Mouse (Mus musculus): ENCODE data around the gene Ninj1. TPM values are rescaled to one million over a fixed set of nuclear protein-coding genes. Genes with fewer than 3 reads are reported as not detected.
A peak's percentile ranks its signal among the peaks of the same experiment; 100 is the strongest.

The Ninj1 gene
- total RNA-seq, 2 experiments from 2014 or later = 51.3 to 53.5 TPM

GRCm38 (mm10) chr13:49196766-49197165 lies 9.5 kb downstream of the Ninj1 start:
- DNase-seq = peak; percentile 29

GRCm38 (mm10) chr13:49198734-49199133 lies 11.4 kb downstream of the Ninj1 start:
- DNase-seq = no peak

GRCm38 (mm10) chr13:49199891-49200290 lies 12.6 kb downstream of the Ninj1 start:
- no peak for DNase-seq

DNA sequence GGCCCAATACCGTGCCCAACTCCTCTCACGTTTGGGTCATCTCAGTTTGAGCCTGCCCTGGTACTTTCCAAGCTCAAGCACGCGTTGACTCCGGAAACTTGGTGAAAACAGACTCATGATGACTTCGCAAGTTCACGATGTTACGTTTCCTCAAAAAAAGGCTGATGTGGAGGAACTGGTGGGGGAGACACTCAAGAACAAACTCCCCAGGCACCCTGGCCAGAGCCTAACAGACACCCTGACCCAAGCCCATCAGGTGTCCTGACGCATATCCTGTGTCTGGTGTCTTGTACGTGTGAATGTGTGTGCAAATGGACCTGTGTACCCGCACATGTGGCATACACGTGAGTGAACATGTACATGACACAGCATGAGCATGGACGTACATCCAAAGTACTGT lies 13.4 kb downstream of the Ninj1 start:
- no peak for DNase-seq

GRCm38 (mm10) chr13:49202556-49202955 lies 15.3 kb downstream of the Ninj1 start:
- no peak for DNase-seq

DNA sequence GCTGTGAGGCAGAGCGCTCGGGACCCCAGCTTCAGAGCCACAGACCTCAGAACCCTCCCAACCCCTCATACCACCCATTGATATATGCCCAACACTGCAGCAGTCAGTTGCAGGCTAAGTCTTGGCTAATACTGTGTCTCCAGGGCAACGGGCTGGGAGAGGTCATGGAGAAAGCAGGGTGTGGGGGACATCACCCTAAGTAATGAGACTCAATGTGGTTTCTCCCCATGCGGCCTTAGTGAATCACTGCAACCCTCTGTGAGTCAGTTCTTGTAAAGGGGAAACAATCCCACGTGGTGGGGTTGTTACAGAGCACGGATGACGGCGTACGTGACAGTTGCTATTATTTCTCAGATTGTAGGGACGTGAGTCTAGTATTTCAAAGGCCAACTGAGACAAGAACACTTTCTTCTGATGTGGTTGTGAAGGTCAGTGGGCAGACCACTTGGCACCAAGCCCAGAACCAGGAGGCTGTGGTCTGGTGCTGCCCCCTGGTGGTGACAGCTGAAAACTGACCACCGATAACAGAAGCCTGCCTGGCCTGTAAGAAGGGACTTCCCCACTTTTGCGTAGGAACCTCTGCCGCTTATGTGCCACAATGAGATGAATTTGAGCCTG lies 18.2 kb downstream of the Ninj1 start:
- DNase-seq = peak; percentile 93

GRCm38 (mm10) chr13:49206341-49206740 lies 19.1 kb downstream of the Ninj1 start:
- DNase-seq = no peak

GRCm38 (mm10) chr13:49209306-49209705 lies 22.0 kb downstream of the Ninj1 start:
- DNase-seq = no peak

DNA sequence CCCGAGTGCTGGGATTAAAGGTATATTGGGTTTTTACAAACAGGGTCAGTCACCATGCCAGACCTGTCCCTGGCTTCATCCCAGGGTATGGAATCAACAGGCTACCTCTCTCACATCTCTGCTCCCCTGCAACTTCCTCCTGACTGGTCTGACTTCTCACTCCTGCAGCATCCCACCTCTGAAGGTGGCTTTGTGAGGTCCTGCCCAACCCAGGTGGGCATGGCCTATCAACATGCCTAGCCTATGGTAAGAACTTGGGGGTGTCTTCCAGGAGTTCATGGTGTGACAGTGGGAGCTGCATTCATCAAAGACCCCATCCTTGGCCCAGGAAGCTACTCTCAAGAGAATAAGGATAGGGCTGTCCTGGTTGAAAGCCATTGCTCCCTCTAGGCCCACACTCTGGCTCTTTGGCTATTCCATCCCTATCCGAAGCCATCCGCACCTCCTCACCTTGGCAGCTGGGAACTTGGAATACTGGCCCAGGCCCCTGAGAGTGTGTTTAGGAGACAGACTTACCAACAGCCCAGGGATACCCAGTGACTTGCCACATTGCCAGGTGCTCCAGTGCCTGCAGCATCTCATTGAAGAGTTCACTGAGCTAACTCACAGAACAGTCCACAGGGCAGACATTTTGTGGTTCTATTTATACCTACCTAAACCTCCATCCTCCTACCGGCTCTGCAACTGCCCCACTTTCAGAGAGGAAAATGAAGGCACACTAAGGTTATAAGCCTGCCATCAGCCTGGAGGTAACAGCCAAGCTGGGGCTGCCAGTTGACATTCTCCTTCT lies 25.6 kb downstream of the Ninj1 start:
- no peak for DNase-seq

- DNase-seq = peak; percentile 43
These were observed 26.2 kb downstream of the Ninj1 start for GRCm38 (mm10) chr13:49213531-49213932.

DNA sequence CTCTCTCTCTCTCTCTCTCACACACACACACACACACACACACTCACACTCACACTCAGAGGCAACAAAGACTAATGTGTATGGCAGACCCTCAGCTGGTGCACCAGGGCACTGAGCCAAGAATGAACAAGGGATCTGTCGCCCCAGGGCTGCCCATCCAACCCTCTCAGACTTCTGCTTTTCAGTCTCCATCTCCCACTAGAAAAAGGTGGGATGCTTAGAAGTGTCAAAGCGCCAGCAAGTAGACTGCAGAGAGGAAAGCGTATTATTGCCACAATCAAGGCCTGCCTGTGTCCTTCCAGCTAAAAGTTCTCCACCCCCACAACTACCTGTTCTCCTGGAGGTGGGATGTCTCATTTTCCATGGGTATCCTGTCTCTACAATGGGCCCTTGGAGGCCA lies 27.2 kb downstream of the Ninj1 start:
- DNase-seq = no peak

DNA sequence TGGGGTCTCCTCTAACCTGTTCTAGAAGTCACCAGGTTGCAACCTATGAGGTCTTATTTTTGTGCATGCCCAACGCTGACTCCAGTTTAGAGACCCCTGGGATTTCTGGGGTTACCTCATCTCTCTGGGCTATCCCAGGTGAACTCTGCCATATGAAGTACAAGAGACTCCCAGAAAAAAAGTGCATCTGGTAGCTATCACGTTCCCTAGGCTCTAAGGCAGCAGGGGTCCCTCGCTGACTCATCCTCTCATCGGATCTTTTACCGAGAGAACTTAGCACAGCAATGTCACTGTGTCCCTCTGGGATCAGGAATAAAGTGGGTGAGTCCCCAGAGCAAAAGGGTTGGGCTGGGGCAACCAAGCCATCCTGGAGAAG lies 27.8 kb downstream of the Ninj1 start:
- DNase-seq = no peak

GRCm38 (mm10) chr13:49215504-49216219 lies 28.4 kb downstream of the Ninj1 start, which contains the start of gene Card19:
Card19 (minus strand) TSS chr13:49216037.
- peak; percentile 98 for DNase-seq

GRCm38 (mm10) chr13:49216220-49216552 lies 28.9 kb downstream of the Ninj1 start:
- no peak for DNase-seq

DNA sequence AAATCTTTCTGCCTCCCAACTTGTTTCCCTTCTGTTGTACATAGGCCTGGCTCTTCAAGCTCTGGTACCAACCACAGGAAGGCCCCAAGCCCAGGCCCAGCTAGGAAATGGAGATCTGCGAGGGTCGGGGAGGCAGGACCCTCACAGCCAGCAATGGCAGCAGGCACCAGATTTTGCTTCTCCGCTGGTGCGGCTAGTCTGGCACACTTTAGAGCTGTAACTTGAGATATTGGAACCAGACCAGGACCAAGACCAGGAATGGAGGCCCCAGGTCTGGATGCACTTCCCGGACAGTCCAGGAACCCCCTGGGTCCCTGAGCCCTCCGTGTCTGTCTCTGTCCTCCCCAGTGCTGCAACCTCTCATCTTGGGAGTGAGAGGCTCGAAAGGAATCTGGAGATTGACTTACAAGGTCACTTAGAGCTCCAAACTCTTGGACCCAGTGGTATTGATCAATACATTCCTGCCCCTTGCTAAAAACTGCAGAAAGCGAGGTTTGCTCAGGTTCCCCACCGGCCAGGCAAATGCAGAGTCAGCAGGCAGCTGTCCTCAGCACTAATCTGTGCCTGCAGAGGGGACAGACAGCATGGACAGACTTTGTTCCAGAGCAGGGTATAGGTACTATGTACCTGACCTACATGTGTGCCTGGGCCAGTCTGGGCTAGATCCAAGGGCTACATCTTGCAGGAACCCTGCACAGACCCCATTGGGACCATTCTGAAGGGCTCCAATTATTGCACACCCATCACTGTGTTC lies 29.7 kb downstream of the Ninj1 start:
- no peak for DNase-seq

- DNase-seq = no peak
These were observed 31.4 kb downstream of the Ninj1 start for GRCm38 (mm10) chr13:49218651-49219050.

DNA sequence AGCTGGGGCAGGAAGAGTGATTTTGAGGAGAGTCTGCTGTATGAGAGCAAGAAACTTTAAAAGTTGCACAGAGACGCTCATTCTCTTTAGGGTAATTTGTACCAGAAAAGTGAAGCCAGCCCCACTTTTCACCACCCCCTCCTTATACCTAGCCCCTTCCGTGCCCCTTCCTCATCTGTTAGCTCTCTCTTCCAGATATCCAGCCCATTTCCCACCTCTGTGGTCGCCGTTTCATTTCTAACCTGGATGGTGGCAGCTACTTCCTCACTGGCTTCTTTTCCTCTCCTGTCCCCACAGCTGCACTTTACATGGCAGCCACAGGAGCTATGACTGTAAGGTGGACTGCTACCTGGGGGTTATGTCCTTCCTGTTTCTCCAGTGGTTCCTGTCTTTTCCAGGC lies 32.1 kb downstream of the Ninj1 start:
- DNase-seq = no peak

- DNase-seq = no peak
These were observed 33.6 kb downstream of the Ninj1 start for GRCm38 (mm10) chr13:49220912-49221311.

- no peak for DNase-seq
These were observed 37.0 kb downstream of the Ninj1 start for GRCm38 (mm10) chr13:49224314-49224713.

DNA sequence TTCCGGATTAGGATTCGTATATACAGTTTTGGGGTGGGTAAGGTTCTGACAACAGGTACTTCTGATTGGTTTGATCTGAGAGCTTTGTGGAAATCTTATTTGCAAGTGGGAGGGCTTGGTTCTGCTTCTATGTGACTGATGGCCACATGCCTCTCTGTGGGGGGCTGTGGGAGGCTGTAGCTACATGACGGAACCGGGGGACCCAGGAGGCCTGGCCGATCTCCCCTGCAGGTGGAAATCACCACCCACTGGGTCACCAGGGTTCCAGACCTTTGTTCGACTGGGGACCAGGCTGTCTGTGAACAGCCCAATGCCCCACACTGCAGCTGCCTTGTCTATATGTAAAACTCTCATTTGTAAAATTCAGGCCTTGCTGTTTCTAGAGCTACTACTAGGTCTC lies 37.4 kb downstream of the Ninj1 start:
- no peak for DNase-seq

DNA sequence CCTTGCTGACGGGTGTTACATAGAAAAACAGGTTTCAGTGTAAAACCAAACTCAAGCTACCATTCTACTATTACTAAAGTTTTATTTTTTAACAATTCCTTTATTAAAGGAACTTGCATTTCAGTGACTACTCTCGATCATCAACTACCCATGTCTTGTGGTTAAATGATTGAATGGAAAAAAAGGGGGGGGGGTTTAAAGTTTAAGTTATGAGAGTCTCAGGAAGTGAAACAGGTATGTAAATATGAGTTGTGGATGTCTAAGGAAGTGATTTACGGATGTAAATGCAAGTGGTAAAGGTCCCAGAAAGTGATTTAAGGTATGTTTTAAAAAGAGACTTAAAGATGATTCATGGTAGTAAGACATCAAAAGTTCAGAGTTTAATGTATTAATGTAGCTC lies 37.9 kb downstream of the Ninj1 start:
- no peak for DNase-seq

GRCm38 (mm10) chr13:49225633-49226032 lies 38.3 kb downstream of the Ninj1 start:
- no peak for DNase-seq
